Mouse (Mus musculus) cerebellum, adult 9-10 months (tissue): ENCODE data around the gene Gfra1.

Experiments
- DNase-seq: peaks from one replicate; pipeline ENCODE4 v3.0.0; 2022

Gene Gfra1

GRCm38 (mm10) chr19:58313785-58314184 lies 141.9 kb downstream of the Gfra1 start:
- DNase-seq, result no peak

GRCm38 (mm10) chr19:58312492-58312891 lies 143.2 kb downstream of the Gfra1 start:
- no peak for DNase-seq

- DNase-seq, result no peak
Measured at GRCm38 (mm10) chr19:58310334-58311315, 145.1 kb downstream of the Gfra1 start.

GRCm38 (mm10) chr19:58309620-58310275 lies 146.0 kb downstream of the Gfra1 start:
- DNase-seq, result no peak

GRCm38 (mm10) chr19:58301105-58301504 lies 154.6 kb downstream of the Gfra1 start:
- no peak for DNase-seq

GRCm38 (mm10) chr19:58297926-58298325 lies 157.8 kb downstream of the Gfra1 start:
- no peak for DNase-seq

GRCm38 (mm10) chr19:58296842-58297190 lies 158.9 kb downstream of the Gfra1 start:
- DNase-seq, result no peak

GRCm38 (mm10) chr19:58295986-58296841 lies 159.5 kb downstream of the Gfra1 start:
- DNase-seq, result peak; percentile 95

- DNase-seq, result no peak
Measured at GRCm38 (mm10) chr19:58288145-58288544, 167.6 kb downstream of the Gfra1 start.

GRCm38 (mm10) chr19:58275281-58275680 lies 180.4 kb downstream of the Gfra1 start:
- DNase-seq, result no peak

- no peak for DNase-seq
Measured at GRCm38 (mm10) chr19:58271815-58272214, 183.9 kb downstream of the Gfra1 start.

- DNase-seq, result no peak
Measured at GRCm38 (mm10) chr19:58270778-58271177, 184.9 kb downstream of the Gfra1 start.

- DNase-seq, result no peak
Measured at GRCm38 (mm10) chr19:58268476-58268875, 187.2 kb downstream of the Gfra1 start.

GRCm38 (mm10) chr19:58266600-58266999 lies 189.1 kb downstream of the Gfra1 start:
- no peak for DNase-seq

- DNase-seq, result no peak
Measured at GRCm38 (mm10) chr19:58260934-58261333, 194.8 kb downstream of the Gfra1 start.

- DNase-seq, result no peak
Measured at GRCm38 (mm10) chr19:58259250-58259649, 196.5 kb downstream of the Gfra1 start.

- DNase-seq, result no peak
Measured at GRCm38 (mm10) chr19:58256485-58256884, 199.2 kb downstream of the Gfra1 start.

GRCm38 (mm10) chr19:58255394-58255793 lies 200.3 kb downstream of the Gfra1 start:
- no peak for DNase-seq

- DNase-seq, result no peak
Measured at GRCm38 (mm10) chr19:58254172-58254571, 201.5 kb downstream of the Gfra1 start.

- DNase-seq, result no peak
Measured at GRCm38 (mm10) chr19:58251698-58252097, 204.0 kb downstream of the Gfra1 start.

- DNase-seq, result no peak
Measured at GRCm38 (mm10) chr19:58251095-58251494, 204.6 kb downstream of the Gfra1 start.

- DNase-seq, result no peak
Measured at GRCm38 (mm10) chr19:58250237-58250636, 205.5 kb downstream of the Gfra1 start.

GRCm38 (mm10) chr19:58244148-58244547 lies 211.6 kb downstream of the Gfra1 start:
- no peak for DNase-seq
